Mouse (Mus musculus): Measurements from ENCODE around the gene Apom.

The Apom gene

GRCm38 (mm10) chr17:35164218-35164567 is 32.3 kb upstream of the Apom start:
- no peak for TF ChIP-seq GATA4 (IDR thresholded peaks at IDR 0.05; ENCODE audit: insufficient replicate concordance, low read length)

GRCm38 (mm10) chr17:35163326-35164081 is 31.7 kb upstream of the Apom start:
- TF ChIP-seq GATA4 (IDR thresholded peaks at IDR 0.05; ENCODE audit: insufficient replicate concordance, low read length): no peak

GRCm38 (mm10) chr17:35162730-35163129 is 30.9 kb upstream of the Apom start:
- no peak for TF ChIP-seq GATA4 (IDR thresholded peaks at IDR 0.05; ENCODE audit: insufficient replicate concordance, low read length)

- no peak for TF ChIP-seq GATA4 (IDR thresholded peaks at IDR 0.05; ENCODE audit: insufficient replicate concordance, low read length)
These were observed 30.3 kb upstream of the Apom start for GRCm38 (mm10) chr17:35162121-35162520.

GRCm38 (mm10) chr17:35161421-35161820 is 29.6 kb upstream of the Apom start:
- TF ChIP-seq GATA4 (IDR thresholded peaks at IDR 0.05; ENCODE audit: insufficient replicate concordance, low read length): no peak

GRCm38 (mm10) chr17:35159638-35160037 is 27.8 kb upstream of the Apom start:
- TF ChIP-seq GATA4 (IDR thresholded peaks at IDR 0.05; ENCODE audit: insufficient replicate concordance, low read length): no peak

- TF ChIP-seq GATA4 (IDR thresholded peaks at IDR 0.05; ENCODE audit: insufficient replicate concordance, low read length): no peak
These were observed 27.2 kb upstream of the Apom start for GRCm38 (mm10) chr17:35158850-35159593.

- TF ChIP-seq GATA4 (IDR thresholded peaks at IDR 0.05; ENCODE audit: insufficient replicate concordance, low read length): no peak
These were observed 25.9 kb upstream of the Apom start for GRCm38 (mm10) chr17:35157661-35158175.

- no peak for TF ChIP-seq GATA4 (IDR thresholded peaks at IDR 0.05; ENCODE audit: insufficient replicate concordance, low read length)
These were observed 25.4 kb upstream of the Apom start for GRCm38 (mm10) chr17:35157254-35157653.

GRCm38 (mm10) chr17:35156461-35157200 is 24.8 kb upstream of the Apom start:
- no peak for TF ChIP-seq GATA4 (IDR thresholded peaks at IDR 0.05; ENCODE audit: insufficient replicate concordance, low read length)

GRCm38 (mm10) chr17:35155451-35155850 is 23.6 kb upstream of the Apom start:
- TF ChIP-seq GATA4 (IDR thresholded peaks at IDR 0.05; ENCODE audit: insufficient replicate concordance, low read length): no peak

- no peak for TF ChIP-seq GATA4 (IDR thresholded peaks at IDR 0.05; ENCODE audit: insufficient replicate concordance, low read length)
These were observed 22.8 kb upstream of the Apom start for GRCm38 (mm10) chr17:35154616-35155015.

- no peak for TF ChIP-seq GATA4 (IDR thresholded peaks at IDR 0.05; ENCODE audit: insufficient replicate concordance, low read length)
These were observed 22.1 kb upstream of the Apom start for GRCm38 (mm10) chr17:35153931-35154330.

GRCm38 (mm10) chr17:35153077-35153476 is 21.2 kb upstream of the Apom start:
- no peak for TF ChIP-seq GATA4 (IDR thresholded peaks at IDR 0.05; ENCODE audit: insufficient replicate concordance, low read length)

GRCm38 (mm10) chr17:35152121-35152520 is 20.3 kb upstream of the Apom start:
- no peak for TF ChIP-seq GATA4 (IDR thresholded peaks at IDR 0.05; ENCODE audit: insufficient replicate concordance, low read length)
